Mouse (Mus musculus): ENCODE results near the gene Cct5. TPM values are rescaled to one million over a fixed set of nuclear protein-coding genes. Genes with fewer than 3 reads are reported as not detected.

The Cct5 gene
- 301 and 333 TPM in 2 replicates for total RNA-seq (2021)
- long read RNA-seq, transcript Cct5-201 (11 exons, 1,853 nt), result major isoform, 521 of 565 reads
- long read RNA-seq, partial matches to known transcripts, result 20 of 565 reads
- long read RNA-seq, other reads (novel, unspliced or antisense), result 23 of 565 reads

DNA sequence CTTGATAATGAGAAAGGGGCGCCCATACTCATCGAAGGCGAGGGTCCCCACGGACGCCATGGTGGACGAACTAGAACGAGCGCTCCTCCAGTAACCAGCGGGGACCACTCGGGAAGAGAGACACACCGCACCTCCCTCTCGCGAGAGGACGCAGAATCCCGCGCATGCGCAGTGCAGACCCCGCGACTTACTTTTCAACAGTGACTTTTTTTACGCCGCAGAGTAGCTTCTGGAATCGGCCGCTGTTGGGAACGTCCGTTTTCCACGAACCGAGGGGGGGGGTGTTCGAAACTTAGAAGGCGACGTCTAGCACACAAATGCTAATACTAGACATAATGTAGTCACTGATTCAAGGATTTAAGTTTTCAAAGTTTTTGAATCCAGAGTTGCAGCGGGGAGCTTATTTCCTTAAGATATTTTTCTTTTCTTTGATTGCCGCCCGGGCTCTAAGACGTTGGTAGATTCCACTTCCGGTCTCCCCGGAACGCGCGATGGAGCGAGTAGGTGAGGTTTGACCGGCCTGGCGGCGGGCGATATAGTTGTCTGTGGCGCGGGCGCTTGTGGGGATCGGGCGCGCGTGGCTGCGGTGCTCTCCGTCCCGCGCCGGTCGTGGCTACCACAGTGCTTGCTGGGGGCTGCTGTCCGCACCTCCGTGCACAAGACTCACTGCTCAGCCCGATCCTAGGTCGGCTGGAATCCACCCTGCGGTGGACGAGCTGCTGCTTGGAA, at the start of gene Cct5, which contains the start of gene Fam173b:
Gene Cct5 (minus strand): TSS at position 159 of the 729 bp plus-strand sequence.
Gene Fam173b (plus strand): TSS at position 207 of the 729 bp plus-strand sequence.
- peak; percentile 97 for DNase-seq

DNA sequence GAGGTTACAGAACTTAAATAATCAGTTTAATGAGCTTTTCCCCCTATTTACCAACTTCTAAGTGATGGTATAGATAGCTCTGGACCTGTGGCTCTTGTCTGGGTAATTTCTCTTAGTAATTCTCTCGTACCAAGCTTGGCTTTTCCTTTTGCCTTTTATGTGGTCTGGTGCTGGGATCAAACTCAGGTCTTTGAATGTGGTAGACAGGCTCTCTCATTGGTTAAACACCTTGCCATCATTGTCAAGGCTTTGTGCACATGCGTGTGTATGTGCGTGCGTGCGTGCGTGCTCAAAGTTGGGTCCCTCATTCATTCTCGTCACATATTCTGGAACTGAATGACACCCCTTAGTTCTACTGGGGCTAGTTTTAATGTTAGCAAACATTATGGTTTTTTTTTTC, 49.2 kb upstream of the Cct5 start:
- no peak for DNase-seq

DNA sequence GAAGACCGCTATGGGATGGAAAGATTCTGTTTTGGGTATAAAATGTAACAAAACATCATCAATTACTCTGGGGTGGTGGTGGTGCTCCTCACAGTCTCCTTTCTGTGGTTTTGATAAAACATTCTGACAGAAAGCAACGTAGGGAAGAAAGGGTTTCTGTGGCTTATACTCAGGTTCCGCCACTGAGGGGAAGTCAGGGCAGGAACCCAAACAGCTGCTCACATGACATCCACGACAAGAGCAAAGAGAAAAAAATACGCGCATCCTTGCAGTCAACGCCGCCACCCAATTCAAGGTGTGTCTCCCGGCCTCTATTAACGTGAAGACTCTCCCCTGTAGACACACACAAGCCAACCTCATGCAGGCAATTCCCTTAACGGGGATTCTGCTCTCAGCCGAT, 48.1 kb upstream of the Cct5 start:
- DNase-seq, result no peak

DNA sequence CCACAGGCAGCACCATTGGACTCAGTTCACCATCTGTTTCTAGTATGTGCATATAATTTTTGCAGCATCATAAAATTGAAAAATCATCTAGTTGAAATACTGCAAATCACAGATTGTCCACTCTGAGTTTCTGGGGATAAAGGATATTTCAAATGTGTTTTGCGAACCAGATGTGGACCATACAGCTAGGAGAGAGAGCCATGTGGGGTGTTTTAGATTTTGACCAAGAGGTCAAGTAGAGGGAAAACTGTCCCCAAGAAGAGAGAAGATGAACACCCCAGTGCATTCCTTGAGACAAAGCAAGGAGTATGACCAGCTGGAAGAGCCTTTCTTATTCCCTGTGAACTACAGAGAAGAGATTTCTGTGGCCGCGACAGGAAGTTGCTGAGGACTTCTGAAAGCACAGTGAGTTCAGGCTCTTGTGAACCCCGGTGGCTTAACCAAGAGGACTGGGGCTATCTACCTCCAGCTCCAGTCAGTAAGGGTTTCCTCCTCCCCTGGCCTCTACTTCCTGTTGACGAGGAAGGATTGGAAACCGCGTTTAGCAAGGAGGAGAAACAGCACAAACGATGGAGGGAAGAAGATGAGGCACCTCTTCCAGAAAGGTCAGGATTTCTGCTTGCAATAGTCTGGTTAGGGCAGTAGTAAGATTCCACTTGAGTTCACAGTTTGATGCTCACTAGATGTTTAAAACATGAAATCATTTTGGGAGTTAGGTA, 46.4 kb upstream of the Cct5 start:
- no peak for DNase-seq

DNA sequence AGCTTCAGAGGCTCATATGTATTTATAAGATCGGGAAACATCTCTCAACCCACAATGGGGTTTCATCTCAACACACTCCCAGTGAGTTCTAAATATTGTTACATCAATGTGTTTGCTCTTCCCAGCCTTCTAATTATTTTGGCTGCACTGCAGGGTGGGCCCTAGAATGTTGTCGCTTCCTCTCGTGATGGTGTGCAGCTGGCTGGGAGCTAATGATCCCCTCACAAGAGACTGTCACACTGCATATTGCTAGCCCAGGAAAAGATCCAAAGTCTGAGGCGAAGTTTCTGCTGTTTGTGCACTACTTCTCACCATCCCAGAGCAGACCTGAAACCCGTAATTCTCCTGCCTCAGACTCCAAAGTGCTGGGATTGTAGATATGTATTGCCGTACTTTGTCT, 45.6 kb upstream of the Cct5 start:
- no peak for DNase-seq

DNA sequence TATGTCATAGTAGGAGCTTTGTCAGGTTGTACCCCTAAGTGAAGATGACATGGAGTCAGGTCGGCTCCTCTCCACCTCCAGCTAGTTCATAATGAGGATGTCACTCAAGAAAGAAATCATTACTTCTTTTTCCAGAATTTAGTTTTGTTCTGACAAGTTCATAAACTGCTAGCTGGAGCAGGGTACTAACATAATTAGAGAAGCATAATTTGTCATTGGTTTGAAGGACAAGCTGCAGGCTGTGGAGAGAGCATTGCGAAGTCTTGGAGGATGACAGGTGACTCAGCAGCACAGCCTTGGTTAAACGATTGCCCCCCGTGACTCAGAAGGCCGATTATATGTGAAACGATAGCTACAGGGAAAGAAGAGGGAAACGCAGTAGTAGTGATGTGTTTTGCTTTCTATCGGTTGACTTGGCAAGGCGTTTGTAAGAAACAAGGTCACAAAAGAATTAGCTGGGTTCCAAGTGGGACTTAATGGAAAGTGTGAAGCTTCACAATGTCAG, 34.5 kb upstream of the Cct5 start:
- peak; percentile 44 for DNase-seq

DNA sequence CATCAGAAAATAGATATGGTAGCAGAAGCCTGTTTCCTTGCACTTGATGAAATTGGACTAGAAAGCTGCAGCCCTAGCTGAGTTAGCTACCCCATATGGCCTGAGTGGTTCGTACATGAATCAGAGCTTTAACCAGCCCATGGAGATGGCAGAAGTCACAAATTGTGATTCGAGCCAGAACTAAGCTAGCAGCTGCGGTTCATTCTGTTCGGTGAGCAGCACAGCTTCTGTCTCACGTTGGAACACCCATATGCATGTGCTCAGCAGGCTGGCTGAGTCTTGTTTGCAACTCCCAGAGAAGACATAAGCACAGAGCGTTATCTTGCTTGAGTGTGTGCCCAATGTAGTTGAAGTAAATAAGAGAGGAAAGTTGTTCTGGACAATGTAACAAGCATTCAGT, 33.0 kb upstream of the Cct5 start:
- no peak for DNase-seq

DNA sequence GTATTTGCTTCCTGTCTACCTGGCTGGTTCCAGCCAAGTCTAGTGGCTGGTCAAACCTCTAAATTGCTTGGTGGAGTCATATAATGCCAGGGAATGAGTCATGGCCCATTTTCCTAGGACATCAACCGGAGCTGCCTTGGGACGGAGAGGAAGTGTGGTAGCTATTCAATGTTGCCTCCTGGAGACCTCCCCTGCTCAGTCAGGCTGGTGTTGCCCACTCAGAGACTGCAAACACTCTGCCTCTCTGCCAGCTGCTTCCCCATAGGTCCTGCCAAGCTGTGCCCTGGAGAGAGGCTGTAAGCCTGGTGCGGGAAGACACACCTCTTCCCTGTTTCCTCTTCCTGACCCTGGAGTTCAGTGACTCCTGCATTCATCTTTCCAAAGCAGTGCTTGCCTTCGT, 30.9 kb upstream of the Cct5 start:
- no peak for DNase-seq

DNA sequence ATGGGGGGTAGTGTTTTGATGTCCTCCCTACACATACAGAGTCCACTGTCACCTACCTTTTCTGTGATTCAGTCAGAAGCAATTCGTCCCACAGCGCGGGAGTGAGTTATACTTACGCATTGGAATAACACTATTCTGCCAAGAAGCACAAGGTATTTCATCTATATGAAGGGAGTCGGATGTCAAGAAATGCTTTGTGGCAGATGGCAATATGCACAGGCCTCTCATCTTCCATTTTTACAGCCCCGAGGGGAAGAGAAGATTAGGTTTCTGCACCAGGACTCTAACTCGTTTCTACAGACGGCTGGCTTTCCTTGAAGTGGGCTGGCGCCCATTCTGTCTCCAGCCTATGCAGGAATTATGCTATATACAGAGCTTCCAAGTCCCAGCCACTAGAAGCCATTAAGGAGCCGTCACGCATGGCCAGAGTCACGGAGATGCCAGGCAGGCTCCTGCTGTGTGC, 29.8 kb upstream of the Cct5 start:
- no peak for DNase-seq

DNA sequence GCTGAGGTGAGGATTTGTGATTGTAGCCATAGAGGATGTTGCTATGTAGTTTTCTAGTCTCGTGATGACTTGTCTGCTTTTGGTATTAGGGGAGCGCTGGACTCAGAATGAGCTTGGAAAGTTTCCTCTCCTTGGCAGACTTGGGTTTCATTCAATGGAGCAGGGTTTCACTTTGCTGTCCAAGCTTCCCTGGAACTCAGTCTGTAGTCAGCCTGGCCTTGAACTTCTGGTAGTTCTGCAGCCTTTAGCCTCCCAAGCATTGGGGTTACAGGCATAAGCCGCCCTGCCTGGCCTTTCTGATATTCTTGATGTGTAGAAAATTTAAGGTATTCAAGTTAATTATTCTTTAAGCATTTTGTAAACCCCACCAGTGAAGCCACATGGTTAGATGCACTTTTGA, 28.0 kb upstream of the Cct5 start:
- DNase-seq, result no peak

DNA sequence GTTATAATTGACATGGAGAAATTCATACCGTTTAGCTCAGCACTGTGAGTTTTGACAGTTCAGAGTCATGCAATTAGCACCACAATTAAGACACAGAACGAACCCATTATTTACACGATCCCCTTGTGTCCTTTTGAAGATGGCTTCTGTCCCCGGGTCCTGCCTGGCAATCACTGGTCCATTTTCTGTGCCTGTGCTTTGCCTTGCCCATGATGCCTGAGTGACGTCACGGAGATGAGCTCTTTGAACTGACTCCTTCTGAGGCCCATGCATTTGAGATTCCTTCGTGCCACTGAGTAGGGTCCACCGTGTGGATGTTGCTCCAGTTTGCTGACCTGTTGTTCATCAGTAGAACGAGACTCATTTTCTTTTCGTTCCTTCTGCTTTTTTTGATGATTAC, 26.6 kb upstream of the Cct5 start:
- DNase-seq, result no peak

DNA sequence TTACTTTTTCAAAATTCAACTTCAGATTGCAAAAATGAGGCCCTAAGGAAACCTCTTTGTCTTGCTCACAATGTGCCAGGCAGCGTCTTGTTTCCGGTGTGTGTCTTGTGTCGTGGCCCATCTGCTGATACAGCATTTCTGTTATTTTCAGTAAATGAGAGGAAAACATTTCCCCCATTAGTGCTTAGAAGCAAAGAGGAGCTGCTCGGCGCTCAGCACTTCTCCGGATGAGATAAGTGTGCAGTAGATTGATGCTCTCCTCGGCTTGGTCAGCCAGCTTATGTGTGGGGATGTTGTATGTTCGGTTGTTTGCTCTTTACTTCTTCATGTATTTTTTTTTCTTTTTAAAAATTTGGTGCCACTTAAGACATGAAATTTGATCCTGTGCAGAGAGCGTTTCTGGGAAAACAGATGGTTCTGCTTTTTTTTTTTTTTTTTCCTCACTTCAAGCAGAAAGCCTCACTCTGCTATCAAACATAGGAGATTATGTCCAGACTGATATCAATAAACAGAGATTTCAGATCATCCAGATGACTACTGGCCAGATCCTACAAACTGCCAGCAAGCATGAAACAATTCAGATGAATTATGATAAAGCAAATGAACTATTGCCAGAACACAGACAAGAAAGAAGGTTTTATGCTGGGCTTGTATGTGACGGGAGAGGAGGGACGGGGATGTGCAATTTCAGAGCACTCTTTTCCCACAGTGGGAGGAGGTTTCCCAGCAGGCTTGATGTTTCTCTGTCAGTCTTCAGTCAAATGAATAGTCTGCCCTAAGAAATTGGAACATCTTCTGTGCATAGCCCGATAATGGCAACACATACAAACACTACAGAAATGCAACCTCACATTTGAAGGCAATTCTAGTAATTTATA, 25.9 kb upstream of the Cct5 start:
- no peak for DNase-seq

DNA sequence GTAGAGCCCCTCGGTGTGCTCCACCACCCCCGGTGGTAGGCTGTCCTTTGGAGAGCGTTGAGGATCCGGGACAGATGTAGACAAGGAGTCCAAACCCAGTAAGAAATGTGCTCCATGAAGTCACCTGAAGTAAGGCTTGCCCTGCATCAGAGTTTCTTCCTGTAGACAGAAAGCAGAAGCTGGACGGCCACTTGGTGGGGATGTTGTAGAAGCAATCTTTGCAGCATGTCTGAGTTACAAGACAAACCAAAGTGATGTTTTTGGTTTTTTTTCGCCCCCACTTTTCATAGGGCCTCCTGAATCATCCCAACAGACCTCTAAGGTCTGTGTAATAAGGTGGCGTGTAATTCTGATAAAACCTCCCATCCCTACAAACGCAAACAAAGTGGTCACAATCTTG, 17.9 kb upstream of the Cct5 start:
- no peak for DNase-seq

DNA sequence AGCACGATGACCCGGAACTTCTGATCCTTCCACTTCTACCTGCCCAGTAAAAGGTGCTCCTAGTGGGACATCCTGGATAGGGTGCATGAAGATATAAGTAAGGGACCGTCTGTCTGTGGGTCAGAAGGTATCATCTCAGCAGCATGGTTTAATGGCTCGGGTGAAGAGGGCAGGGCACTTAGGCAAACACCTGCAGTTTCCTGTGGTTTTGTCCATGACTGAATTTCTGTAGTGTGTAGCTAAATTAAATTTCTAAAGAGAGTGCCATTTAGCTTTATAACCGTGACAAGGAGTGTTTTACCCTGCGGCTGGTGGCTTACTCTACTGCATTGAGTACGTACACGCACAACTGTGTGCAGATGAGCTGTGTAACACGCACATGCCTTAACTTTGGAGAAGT, 15.7 kb upstream of the Cct5 start:
- no peak for DNase-seq

DNA sequence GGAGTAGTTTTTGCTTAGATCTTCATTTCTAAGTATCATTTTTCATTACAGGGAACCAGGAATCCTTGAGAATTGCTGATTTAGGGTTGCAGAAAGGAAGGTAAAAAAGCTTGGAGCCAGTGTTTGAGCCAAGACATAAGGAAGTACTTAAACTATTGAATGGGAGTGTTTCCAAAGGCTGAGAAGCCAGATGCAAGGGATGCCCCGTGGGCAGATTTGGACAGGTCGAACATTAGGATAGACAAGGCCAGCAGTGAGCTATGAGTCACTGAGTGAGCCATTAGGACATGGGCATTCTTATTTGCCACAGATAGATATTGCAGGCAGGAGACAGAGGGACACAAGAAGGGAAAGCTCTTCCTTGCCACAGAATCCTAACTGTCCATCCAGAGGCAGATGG, 13.1 kb upstream of the Cct5 start:
- DNase-seq, result no peak

DNA sequence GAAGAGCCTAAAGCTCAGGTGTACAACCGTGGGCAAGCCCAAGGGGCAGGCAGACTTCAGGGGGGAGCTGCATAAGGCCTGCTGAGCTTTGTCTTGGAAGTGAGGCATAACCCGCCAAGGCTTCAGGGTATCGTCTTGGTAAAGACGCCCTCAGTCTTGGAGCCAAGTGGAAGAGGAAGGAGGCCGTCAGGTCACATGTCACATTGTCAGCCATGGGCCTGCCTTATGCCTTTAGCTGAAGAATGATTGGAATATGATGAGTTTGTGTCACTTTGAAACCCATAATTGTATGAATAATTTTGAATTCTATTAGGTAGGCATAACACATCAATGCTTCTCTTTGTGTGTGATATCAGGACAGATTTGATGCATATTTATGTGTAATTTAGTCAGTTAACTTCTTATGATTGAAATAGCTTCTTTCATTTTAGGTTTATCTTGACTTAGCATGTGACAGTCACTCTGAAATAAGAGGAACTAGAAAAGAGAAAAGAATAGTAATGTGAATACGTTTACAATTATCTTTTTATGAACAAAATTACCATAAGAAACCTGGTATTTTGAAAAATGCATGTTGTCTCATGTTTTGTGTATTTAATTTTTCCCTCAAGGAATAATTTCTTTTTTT, 12.3 kb upstream of the Cct5 start:
- no peak for DNase-seq

DNA sequence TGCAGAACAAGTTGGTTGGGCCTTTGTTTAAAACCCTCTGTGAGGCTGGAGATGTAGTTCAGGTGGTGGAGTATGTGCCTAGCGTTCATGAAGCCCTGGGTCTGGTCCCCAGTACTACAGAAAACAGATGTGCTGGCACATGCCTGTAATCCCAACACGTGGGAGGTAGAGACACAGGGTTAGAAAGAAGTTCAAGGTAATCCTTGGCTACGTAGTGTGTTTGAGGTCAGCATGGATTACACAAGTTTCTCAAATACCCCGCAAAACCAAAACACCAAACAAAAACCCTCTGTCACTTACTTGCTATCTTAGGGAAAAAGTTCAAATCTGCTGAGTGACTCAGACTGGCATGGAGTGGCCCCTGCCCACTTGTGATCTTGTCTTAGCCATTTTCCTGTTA, 10.4 kb upstream of the Cct5 start:
- DNase-seq, result no peak

DNA sequence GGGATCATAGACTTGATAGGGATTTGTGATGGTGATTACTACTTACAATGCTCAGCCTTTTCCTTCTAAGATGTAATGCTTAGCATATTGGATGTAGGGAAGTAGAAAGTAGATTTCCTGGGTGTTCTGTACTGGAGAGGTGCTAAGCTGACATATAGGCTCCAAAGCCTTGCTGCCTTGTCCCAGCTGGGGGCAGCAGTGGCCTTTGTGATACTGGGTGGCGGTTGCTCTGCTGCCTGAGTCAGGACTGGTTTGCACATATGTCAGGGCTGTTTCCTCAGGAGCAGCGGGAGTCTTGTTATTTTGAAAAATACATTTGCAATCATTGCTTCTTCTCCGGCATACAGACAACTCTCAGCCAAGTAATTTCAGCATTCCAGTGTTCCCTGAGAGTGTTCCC, 9.4 kb upstream of the Cct5 start:
- DNase-seq, result peak; percentile 73

DNA sequence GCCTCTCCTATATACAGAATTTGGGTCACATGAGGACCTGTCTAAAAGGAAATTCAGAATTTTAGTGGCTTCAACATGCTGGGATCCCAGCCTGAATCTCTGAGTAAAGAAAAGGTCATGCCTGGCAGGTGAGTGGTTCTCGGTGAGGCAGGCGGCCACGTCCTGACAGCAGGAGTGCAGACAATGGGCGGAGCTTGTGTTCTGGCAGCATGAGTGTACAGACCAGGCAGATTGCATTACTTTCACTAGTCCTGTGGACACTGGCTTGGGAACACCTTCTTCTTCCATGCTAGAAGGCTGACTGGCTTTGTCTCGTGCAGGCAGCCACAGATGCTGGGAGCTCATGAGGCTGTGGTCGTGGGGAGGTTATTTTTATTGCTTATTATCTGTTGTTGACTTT, 5.2 kb upstream of the Cct5 start:
- no peak for DNase-seq

DNA sequence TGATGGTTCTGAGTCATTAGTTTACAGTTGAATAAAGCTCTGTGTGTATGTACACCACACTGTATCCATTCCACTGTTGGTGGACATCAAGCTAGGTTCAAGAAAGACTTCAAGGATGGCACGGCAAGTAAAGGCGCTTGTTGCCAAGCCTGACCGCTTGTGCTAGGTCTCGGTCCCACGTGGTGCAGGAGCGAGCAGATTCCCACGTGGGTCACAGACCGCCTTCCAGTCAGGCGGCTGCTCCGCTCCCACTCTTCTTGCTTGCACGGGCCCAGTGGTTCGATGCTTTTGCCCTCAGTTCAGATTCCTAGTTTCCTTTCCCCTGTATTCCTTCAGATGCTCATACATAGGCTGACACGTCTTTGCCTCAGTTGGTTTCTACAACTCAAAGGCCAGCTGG, 1.5 kb upstream of the Cct5 start:
- DNase-seq, result no peak

DNA sequence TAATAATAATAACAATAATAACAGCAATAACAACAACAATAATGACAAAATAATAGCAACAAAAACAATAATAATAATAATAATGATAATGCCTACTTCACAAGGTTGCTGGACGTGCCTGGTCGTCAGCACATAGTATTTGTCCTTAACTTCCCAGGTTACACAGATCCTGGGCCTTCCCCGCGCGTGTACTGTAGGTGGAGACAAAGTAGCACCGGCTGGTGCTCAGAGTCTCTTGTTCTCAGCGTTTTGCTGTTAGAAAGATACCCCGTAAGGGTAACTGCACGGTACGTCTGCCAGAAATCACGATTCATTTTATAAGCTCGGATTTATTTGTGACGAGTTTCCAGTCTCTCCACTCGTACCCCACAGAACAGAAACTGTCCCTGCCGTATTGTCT, 822 bp upstream of the Cct5 start:
- DNase-seq, result no peak

DNA sequence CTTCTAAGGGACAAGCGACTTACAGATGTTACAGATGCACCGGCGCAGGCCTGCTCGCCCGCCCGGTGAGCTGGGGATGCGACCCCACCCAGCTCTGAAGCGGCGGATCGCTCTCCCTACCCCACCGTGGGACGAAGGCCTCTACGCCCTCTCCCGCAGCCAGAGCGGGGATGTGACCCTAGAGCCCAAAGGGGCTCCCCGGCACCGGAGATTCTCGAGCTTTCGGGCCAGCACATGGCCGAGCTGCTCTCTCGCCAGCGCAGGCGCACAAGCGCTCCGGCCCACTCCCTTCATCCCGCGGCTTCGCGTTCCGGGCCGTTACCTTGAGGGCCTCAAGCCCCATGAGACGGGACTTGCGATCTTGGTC, 342 bp downstream of the Cct5 start:
- DNase-seq, result no peak
